Mouse (Mus musculus) heart, adult 2 months (tissue): ENCODE data around the gene Gpn3.

Experiments
- CTCF ChIP-seq: fragments of 200-600 bp; IDR thresholded peaks from 2 replicates; pipeline ENCODE4 v1.8.1; 2022; ENCODE audit warnings: antibody characterized with exemption, mild to moderate bottlenecking, moderate library complexity
- POLR2A ChIP-seq: fragments of 200-500 bp; IDR thresholded peaks from 2 replicates; pipeline ENCODE4 v1.6.1; 2011; ENCODE audit warnings: mild to moderate bottlenecking, low read depth, low read length, control low read depth; ENCODE audit not compliant: insufficient read depth

GRCm38 (mm10) chr5:122397495-122397894, 25.8 kb downstream of the Gpn3 start:
- TF ChIP-seq POLR2A (no peak), CTCF (no peak)
